Mouse (Mus musculus): ENCODE results near the gene Magi1.

Magi1 gene

GRCm38 (mm10) chr6:94203642-94204145, 80.0 kb downstream of the Magi1 start:
- DNase-seq (ENCODE audit: low read depth, low spot score) = no peak

- no peak for DNase-seq (ENCODE audit: low read depth, low spot score)
Measured at GRCm38 (mm10) chr6:94201940-94202339, 81.8 kb downstream of the Magi1 start.

GRCm38 (mm10) chr6:94200910-94201309, 82.8 kb downstream of the Magi1 start:
- no peak for DNase-seq (ENCODE audit: low read depth, low spot score)

- no peak for DNase-seq (ENCODE audit: low read depth, low spot score)
Measured at GRCm38 (mm10) chr6:94199696-94200095, 84.0 kb downstream of the Magi1 start.

- no peak for DNase-seq (ENCODE audit: low read depth, low spot score)
Measured at GRCm38 (mm10) chr6:94197831-94198230, 85.9 kb downstream of the Magi1 start.

GRCm38 (mm10) chr6:94195303-94195911, 88.3 kb downstream of the Magi1 start:
- DNase-seq (ENCODE audit: low read depth, low spot score) = no peak

GRCm38 (mm10) chr6:94190830-94191229, 92.9 kb downstream of the Magi1 start:
- no peak for DNase-seq (ENCODE audit: low read depth, low spot score)

- DNase-seq (ENCODE audit: low read depth, low spot score) = no peak
Measured at GRCm38 (mm10) chr6:94189379-94189778, 94.3 kb downstream of the Magi1 start.

GRCm38 (mm10) chr6:94186628-94187319, 96.9 kb downstream of the Magi1 start:
- no peak for DNase-seq (ENCODE audit: low read depth, low spot score)

- peak; percentile 3 for DNase-seq (ENCODE audit: low read depth, low spot score)
Measured at GRCm38 (mm10) chr6:94184268-94184667, 99.4 kb downstream of the Magi1 start.

GRCm38 (mm10) chr6:94183354-94183851, 100.3 kb downstream of the Magi1 start:
- DNase-seq (ENCODE audit: low read depth, low spot score) = no peak

GRCm38 (mm10) chr6:94181673-94182255, 102.0 kb downstream of the Magi1 start:
- DNase-seq (ENCODE audit: low read depth, low spot score) = no peak

GRCm38 (mm10) chr6:94180331-94181150, 103.2 kb downstream of the Magi1 start:
- no peak for DNase-seq (ENCODE audit: low read depth, low spot score)

GRCm38 (mm10) chr6:94177559-94177958, 106.2 kb downstream of the Magi1 start:
- DNase-seq (ENCODE audit: low read depth, low spot score) = no peak

- DNase-seq (ENCODE audit: low read depth, low spot score) = no peak
Measured at GRCm38 (mm10) chr6:94176705-94177104, 107.0 kb downstream of the Magi1 start.

GRCm38 (mm10) chr6:94171250-94171649, 112.5 kb downstream of the Magi1 start:
- DNase-seq (ENCODE audit: low read depth, low spot score) = no peak

GRCm38 (mm10) chr6:94169581-94170194, 114.0 kb downstream of the Magi1 start:
- DNase-seq (ENCODE audit: low read depth, low spot score) = no peak

- no peak for DNase-seq (ENCODE audit: low read depth, low spot score)
Measured at GRCm38 (mm10) chr6:94165951-94166350, 117.8 kb downstream of the Magi1 start.

GRCm38 (mm10) chr6:94164753-94165536, 118.8 kb downstream of the Magi1 start:
- DNase-seq (ENCODE audit: low read depth, low spot score) = no peak

GRCm38 (mm10) chr6:94163325-94163995, 120.3 kb downstream of the Magi1 start:
- DNase-seq (ENCODE audit: low read depth, low spot score) = no peak
